Mouse (Mus musculus) megakaryocyte-erythroid progenitor cell, adult 5-6 weeks (primary cell): ENCODE results near the gene Ctsh. TPM values are rescaled to one million over a fixed set of nuclear protein-coding genes. Genes with fewer than 3 reads are reported as not detected.
"Not testable (repeated sequence)": the region's sequence is repeated elsewhere in the genome, so short reads cannot be mapped to it uniquely, and the experiment has no call there.

ENCODE experiments used
- ATAC-seq: replicated peaks from 2 replicates; pipeline ENCODE4 v1.8.0; 2016; ENCODE audit warnings: mild to moderate bottlenecking, inconsistent platforms; ENCODE audit not compliant: severe bottlenecking, poor library complexity, low FRiP score, low TSS enrichment
- total RNA-seq, 2 experiments: library from RNA; stranded (forward) in 1 of 2; stranded (reverse) in 1 of 2; fragments of 200-1000, 215-1000 nt in 1 of 2; fragments of >200 nt in 1 of 2; fragmentation: Nextera tagmentation in 1 of 2; gene quantifications; 2 replicates each; pipeline ENCODE4 v1.2.3; 2014 to 2017

Ctsh gene
- total RNA-seq (2014; fragmentation: Nextera tagmentation) (0.79 and 3.5 TPM in 2 replicates), total RNA-seq (2017) (1.6 and 2.3 TPM in 2 replicates)

DNA sequence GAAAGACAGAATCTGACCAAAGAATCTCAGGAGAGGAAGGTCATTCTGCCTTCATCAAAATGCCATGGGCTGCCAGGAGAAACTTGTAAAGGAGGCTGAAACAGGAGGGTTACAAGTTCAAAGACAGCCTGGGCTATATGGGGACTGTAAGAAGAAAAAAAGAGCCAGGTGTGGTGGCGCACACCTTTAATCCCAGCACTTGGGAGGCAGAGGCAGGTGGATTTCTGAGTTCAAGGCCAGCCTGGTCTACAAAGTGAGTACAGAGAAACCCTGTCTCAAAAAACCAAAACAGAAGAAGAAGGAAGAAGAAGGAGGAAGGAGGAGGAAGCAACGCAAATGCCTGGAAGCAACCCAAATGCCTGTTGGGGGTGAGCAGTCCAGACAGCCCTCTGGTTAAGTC lies at the start of gene Ctsh:
TSS of gene Ctsh (plus strand) at position 301 of the 400 bp plus-strand sequence.
- ATAC-seq = no peak

- no peak for ATAC-seq
These were observed 47.5 kb upstream of the Ctsh start for GRCm38 (mm10) chr9:90006432-90006831.

DNA sequence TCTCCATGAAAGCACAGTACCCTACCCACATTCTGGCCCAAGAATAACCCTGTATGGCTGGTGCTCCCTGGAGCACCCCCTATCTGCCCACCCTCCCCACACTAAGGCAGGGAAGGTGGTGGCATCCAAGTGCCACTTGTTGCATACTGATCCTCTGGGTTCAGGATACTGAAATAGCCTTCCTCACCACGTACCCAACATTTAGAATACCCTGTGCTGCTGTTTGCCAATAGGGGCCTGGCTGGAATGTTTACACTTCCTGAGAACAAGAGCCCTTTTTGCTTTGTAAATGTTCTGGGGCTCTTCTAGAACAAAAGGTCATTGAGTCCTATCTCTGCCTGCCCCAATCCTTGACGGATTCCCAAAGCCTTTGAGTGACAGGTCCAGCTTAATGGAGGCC lies 46.9 kb upstream of the Ctsh start:
- no peak for ATAC-seq

GRCm38 (mm10) chr9:90008138-90008537 lies 45.8 kb upstream of the Ctsh start:
- ATAC-seq = no peak

DNA sequence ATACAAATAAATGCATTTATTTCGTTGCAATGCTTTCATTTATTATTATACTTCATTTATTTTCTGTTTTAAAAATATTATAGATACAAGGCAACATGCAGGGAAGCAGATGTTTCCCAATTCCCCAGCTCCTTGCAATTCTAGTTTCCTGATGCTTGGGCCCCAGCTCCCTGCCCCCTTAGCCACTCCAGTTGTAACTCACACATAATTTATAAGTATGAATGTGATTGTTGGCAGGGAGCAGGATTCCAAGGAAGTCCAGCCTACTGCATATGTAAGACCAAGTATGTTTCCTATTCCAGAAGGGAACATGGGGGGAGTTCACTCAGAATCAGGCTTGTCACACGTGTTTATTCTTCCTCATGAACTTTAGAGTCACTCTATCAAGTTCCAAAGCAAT lies 42.1 kb upstream of the Ctsh start:
- no peak for ATAC-seq

DNA sequence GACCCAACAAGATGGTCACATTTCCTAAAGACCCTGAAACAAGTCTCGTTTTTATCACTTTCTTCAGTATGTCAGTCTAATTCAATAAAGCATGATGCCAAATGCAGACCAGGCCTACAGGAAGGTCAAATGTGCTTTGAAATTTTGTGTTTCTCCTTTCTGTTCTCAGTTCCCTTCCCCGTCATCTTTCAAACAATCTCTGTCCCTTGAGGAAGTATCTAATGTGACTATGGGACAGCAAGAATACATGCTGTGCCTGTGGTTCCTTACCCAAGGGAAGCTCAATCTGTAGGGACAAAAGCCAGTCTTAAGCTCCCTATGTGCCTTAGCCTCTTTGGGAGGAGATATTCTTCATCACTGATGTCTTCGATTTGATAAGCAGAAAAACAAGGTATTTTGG lies 39.3 kb upstream of the Ctsh start:
- no peak for ATAC-seq

DNA sequence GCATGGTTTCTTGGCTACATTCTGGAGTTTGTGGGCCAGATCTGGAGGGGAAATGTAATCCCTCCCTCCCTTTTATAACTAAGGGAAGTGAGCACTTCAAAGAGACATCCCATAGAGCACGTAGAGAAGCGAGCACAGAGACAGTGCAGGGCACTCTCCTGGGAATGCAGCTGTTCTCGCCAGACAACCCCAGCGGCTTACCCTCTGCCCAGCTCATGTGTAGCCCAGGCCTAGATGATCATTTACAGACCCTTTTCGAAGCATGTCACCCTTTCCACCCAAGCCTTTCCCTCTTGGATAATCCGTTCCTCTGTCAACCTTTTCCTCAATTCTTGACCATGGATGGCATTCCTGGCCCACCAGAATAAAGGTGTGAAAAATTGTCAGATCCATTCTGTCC lies 37.7 kb upstream of the Ctsh start:
- no peak for ATAC-seq

DNA sequence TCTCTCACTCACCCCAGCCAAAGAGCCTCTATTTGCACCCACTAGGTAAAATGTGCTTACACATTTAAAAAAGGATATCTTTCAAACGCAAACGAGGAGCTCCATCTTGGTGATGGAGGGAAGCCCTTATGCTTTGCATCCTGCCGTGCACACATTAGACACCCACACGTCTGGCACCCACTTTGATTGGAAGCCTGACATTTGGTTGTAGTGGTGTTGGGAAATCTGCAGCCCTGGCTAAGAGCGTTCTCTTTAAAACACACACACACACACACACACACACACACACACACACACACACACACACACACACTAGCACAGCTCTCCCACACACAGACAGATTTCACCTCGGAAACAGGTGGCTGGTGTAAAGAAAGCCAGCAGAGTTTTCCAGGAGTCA lies 33.1 kb upstream of the Ctsh start:
- no peak for ATAC-seq

- no peak for ATAC-seq
These were observed 32.5 kb upstream of the Ctsh start for GRCm38 (mm10) chr9:90021442-90021841.

- ATAC-seq = peak; percentile 41; the same call in 1 of the 2 replicates
These were observed 26.2 kb upstream of the Ctsh start for GRCm38 (mm10) chr9:90027709-90028108.

DNA sequence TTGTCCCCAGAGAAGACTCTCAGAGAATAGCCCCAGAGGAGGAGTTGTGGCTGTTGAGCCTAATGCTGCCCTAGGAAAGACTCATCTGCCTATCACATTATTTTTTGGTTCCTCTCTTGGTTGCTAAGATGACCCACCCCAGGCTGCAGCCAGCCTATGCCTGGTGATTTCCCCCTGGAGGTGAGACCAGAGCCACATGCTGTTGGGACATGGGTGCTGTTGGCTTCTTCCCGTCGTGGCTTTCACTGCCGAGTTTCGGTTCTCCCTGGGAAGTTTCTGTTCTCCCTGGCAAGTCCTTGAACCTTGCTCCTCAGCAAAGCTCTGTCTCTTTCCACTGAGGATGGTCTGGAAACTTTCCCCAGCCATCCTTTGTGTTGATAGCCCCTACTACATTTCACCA lies 20.0 kb upstream of the Ctsh start:
- ATAC-seq = no peak

GRCm38 (mm10) chr9:90035168-90035567 lies 18.8 kb upstream of the Ctsh start:
- no peak for ATAC-seq

- no peak for ATAC-seq
These were observed 18.2 kb upstream of the Ctsh start for GRCm38 (mm10) chr9:90035794-90036193.

DNA sequence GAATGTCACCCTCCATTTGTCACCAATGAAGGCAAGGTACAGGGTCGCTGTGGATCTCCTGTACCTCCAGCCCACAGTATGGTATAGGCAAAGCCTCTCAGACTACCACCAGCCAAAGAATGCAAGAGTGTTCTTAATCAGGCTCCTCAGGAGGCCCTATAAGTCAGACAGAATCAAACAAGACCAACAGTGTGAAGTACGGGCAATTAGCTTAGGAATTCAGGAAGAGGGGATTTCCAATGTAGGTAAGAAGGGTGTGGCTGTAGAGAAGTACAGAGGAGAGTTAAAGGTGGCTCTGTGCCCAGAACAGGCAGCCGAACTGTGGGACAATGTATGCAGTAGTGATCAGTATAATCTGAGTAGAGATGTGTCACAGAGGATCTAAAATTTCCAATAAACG lies 17.6 kb upstream of the Ctsh start:
- no peak for ATAC-seq

GRCm38 (mm10) chr9:90038535-90038934 lies 15.4 kb upstream of the Ctsh start:
- ATAC-seq = no peak

DNA sequence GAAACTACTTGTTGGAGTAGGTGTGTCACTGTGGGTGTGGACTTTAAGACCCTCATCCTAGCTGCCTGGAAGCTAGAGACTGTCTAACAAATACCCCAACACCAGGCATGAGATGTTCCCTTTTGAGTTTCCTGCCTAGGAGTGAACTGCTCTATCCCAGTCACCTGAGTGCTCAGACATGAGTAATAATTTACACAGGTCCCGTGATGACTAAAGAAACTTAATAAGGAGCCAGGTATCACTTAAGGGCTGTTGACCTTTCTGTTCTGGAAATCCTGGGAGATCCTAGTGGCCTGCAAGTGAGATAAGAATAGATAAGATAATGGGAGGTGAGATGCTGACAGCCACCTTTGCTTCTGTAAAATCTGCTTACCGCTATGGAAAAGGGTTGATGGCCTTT lies 13.0 kb upstream of the Ctsh start:
- no peak for ATAC-seq

- ATAC-seq = no peak
These were observed 12.4 kb upstream of the Ctsh start for GRCm38 (mm10) chr9:90041556-90041955.

- not testable (repeated sequence) for ATAC-seq
These were observed 11.0 kb upstream of the Ctsh start for GRCm38 (mm10) chr9:90042906-90043305.

DNA sequence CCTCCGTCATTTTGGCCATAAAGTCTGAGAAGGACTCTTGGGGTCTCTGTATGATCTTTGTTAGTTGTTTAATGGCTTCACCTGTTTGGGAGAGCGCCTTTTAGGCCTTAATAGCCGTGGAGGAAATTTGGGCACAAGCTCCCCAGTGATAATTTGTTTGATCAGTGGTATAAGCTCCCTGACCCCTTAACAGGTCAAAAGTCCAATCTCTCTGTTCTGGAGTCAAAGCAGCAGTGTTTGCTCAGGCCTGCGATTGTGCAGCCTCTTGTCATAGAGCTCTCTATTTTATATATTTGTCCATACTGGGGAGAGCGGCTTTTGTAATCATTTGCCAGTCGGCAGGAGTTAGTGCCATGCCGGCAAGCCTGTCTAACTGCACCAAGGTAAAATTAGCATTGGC lies 8.8 kb upstream of the Ctsh start:
- no peak for ATAC-seq

DNA sequence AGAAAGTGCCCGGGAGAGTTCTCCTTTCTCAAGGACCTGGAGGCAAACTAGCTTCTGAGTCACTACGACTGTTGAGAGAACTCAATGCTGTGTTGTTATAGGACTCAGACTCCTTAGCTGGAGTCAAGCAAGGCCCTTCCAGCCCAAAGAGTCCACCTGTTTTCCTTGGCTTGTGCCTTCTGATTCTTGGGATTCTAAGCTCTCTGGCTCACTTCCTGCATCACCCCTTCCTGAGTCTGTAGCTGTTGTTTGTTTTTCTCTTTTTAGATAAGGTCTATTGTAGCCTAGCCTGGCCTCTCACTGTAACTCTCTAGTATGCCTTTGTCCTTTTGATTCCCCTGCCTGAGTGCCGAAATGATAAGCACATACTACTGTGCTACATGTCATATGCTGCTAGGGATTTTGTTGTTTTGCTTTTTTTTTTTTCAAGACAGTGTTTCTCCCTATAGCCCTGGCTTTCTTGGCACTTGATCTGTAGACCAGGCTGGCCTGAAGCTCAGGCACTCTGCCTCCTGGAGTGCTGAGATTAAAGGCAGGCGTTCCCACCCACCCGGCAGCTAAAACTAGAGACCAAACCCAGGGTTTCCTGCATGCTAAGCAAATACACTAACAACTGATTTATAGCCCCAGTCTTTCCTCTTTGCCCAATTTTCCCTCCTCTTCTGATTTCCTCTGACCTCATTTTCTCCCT lies 5.9 kb upstream of the Ctsh start:
- no peak for ATAC-seq

GRCm38 (mm10) chr9:90054371-90055145 lies 606 bp downstream of the Ctsh start:
- peak; percentile 95 for ATAC-seq
